Mouse (Mus musculus) gastrocnemius, postnatal 25 days (tissue): ENCODE results near the gene Hsd17b13. TPM values are rescaled to one million over a fixed set of nuclear protein-coding genes. Genes with fewer than 3 reads are reported as not detected.
"Not testable (repeated sequence)": the region's sequence is repeated elsewhere in the genome, so short reads cannot be mapped to it uniquely, and the experiment has no call there.

Experiments
- DNase-seq: peaks from one replicate; pipeline ENCODE4 v3.0.0; 2022
- total RNA-seq, 2 experiments: library from RNA; stranded (reverse); gene quantifications; 1 replicate in 1 of 2; 2 replicates in 1 of 2; pipeline ENCODE4 v1.2.3; 2021

Gene Hsd17b13
- total RNA-seq, 2 experiments from 2014 or later = not detected

DNA sequence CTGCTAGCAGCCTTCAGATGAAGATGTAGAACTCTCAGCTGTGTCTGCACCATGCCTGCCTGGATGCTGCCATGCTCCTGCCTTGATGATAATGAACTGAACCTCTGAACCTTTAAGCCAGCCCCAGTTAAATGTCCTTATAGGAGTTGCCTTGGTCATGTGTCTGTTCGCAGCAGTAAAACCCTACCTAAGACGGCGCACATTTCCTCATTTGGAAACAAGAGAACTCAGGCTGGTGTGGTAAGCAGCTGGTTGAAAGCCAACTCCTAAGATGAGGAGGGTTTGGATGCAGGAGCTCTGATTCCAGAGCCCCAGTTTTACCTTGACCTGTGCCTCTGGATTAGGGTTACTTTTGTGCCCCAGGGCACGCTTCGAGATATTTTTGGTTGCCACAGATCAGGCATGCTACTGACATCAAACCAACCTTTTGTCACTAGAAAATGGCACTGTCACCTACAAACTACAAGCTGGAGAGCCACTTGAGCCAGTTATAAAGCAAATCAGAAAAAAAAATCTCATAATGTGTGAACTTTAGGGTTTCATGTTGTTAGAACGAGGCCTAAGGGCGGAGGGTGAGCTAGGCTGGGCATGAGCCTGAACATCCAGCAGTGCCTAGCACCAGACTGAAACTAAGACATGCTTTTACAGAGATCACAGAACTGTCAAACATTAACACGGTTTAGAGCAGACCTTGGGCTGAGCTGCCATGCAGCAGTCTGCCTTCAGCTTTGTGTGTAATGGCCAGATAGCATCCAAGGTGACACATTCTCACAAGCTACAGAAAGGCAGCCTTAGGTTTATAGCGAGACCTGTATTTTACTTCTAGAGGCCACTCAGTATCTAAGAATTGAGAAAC is 3.7 kb upstream of the Hsd17b13 start:
- DNase-seq = no peak

GRCm38 (mm10) chr5:103977907-103978570 is 829 bp upstream of the Hsd17b13 start:
- no peak for DNase-seq

DNA sequence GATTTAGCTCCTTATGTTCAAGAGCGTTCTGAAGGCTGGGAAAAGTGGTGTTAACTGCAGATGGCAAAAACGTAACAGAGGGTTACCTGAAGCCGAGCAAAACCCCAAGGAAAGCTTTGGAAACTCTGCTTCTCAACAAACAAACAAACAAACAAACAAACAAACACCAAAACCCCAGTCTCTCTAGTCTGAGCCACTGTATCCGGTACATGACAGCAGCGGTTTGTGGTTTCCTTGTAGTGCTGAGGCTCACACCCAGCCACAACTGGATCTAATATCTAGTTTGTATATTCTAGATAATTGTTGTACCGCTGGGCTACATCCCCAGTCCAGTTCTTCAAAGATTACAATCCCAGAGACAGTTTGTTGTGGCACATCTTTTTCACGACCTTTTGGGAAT is 1.5 kb downstream of the Hsd17b13 start:
- DNase-seq = no peak

DNA sequence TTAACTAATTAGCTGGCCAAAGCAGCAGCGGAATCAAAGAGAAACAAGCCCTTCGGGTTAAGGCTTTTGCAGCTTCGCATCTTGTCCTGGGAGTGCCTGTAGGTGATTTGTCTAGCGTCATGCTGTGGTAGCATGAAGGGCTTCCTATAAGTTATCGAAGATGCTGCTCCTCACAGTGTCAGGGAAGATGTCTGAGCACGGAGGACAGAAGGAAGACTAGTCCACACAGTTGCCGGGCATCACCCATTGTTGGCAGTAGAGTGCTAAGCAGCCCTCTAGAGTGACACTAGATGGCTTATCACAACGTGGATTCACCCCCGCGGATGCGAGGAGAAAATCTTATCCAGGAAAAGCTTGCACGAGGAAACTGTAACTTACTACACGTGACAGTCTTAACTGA is 4.4 kb downstream of the Hsd17b13 start:
- DNase-seq = no peak

DNA sequence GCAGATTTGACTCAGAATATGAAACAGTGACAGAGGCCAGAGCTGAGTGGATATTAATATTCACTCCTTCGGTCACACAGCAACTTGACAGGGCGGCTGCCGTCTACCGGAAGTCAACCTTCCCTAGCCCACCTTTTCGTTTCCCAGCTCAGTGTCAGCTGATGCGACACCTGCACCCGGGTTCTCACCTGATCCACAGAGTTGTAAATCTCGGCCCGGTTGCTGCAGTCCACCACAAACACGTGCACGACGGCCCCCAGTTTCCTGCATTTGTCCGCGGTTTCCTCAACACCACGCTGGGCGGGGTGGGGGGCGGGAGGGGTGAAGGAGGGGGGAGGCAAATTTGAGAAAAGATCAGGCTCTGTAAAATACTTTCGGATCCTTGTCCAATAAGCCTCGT is 4.8 kb downstream of the Hsd17b13 start:
- no peak for DNase-seq

DNA sequence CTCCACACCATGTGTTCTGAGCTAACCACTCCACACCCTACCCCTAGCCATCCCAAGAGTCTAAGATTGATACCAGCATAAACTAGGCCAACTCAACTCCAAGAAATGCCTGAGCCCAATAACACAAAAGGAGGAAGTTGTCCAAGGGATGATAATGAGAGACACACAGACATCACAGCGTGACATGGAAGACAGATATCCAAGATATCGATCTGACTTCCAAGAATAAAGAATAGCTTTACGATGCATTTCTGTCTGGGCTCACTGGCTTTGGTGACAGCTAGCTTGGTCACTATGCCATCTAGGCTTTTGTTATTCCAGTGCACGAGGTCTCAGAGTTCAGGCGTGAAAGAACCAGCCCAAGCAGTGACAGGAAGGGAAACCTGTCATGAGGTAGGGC is 6.2 kb downstream of the Hsd17b13 start:
- no peak for DNase-seq

GRCm38 (mm10) chr5:103962935-103963429 is 14.2 kb downstream of the Hsd17b13 start:
- no peak for DNase-seq

DNA sequence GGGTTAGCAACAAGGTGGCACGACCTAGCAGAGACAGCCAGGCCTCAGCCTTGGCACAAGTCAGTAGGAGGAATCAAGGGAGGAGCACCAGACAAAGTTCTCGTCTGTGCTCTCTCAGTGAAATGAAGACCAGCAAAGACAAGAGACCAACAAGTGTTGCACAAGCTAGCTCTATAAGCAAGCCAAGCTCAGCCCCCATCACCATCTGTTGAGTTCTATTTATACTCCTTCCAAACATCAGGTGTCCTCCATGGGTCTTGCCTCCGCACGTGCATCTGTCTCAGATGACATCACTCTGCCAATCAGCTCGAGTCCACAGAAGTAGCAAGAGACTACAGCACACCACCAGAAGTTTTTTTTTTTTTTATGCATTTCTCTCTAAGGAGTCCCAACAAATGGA is 22.6 kb downstream of the Hsd17b13 start:
- DNase-seq = no peak

DNA sequence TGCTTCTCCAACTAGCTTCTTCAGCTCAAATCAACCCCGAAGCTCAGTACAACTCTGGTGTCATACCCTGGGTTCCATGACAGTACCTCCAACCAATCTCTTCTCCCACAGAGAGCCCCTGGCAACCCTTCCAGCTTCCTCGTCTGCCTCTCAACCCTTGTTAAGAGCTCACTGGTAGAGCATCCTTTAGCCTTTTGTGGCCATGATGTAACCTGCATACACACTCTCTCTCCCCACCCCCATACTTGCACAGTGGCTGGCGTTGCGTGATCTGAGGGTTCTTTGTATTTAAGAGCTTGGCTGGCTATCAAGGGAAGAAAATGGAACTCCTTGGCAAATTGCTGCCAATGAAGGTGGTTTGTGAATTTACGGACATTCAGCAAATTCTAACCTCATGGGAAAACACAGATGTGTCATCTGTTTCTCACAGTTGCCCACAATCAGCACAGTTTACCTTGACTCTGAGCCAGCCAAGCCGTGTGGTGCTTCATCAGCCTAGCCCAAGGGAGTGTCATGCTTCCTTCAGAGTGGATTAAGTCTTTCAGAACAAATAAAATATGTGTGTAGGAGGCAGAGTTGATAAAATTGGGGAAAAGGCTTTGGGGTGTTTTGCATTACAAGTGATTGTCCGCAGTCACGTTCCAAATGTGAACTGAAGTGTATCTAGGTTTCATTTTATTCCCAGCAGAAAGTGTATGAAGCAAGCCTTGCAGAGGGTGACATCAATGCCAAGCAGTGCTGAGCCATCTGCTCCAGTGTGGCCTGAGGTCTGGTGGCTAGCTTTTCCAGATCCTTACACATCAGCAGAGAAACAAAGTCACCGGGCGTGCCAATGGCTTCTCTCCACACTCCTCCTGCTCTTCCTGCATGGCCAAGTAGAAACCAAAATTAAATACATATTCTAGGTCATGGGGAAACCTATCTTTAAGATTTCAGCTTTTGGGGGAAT is 23.8 kb downstream of the Hsd17b13 start:
- DNase-seq = no peak

- not testable (repeated sequence) for DNase-seq
Observed at GRCm38 (mm10) chr5:103950138-103950537, 27.1 kb downstream of the Hsd17b13 start.

DNA sequence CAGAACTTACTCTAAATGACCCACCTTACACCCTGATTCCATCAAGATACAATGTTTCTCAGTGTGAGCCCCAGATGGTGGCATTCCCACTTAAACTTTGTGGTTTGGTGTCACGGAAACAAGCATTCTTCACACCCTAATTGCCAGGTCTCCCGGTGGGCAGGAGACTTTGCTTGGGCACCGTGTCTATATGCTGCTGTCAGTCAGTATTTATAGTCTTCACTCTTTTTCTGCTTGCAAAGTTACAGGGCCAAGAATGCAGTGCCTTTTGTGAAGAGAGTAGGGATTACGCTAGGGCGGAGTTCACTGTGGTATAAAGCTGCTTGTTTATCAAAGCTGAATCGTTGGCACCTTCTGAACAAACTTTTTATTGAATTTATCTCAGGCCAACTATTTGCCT is 34.0 kb downstream of the Hsd17b13 start:
- no peak for DNase-seq

GRCm38 (mm10) chr5:103939856-103940255 is 37.4 kb downstream of the Hsd17b13 start:
- DNase-seq = no peak

- no peak for DNase-seq
Observed at GRCm38 (mm10) chr5:103939350-103939652, 37.9 kb downstream of the Hsd17b13 start.

DNA sequence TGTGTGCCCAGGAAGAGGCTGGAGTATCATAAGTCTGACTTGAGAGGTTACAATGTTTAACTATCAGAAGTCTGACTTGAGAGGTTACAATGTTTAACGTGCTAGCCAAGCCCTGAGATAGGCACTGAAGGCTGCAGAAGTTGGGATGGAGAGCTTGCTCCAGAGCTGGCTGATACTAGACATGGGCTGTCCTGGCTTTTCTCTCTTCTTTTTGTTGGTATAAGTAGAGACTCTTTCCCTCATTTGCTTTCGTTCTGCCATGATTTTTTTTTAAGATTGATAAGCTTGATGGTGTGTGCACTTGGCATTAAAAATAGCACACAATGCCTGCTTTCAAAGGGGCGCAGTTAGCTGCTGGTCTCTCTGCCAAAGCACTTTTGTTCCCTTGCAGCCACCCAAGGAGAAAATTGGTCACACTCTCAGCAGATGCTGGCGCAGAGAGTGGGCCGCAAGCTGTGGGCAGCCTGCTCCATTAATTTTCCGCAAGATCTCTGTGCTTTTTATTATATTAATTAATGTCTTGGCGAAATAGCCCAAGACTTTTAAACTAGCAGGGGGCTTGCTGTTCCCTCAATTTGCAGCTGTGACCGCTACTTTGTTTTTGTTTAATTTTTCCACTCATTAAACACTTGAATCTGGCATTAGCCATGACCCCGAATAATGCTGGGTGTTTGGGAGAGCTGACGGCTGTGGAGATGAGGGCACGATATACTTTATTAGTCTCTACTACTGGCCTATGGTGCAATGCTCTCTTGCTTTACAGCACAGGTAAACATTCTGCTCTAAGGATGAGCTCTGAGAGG is 38.5 kb downstream of the Hsd17b13 start:
- no peak for DNase-seq

- no peak for DNase-seq
Observed at GRCm38 (mm10) chr5:103936906-103937589, 40.2 kb downstream of the Hsd17b13 start.

DNA sequence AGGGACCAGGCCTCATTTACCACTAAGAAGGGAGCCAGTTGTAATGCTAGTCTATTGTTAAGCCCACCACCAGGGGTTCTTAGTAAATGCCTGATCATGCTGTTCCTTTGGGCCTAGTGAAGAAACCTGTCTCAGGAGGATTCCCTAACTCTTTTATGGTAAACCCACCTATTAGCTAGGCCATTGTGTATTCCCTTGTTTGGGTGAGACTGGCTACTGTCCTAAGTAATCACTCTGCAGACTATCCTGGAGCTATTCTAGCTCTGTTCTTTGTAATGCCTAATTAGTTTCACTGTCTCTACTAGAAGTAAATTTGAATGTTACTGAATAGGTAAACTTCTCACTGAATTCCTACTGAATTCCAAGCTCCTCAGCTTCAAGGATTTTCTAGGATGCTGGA is 45.3 kb downstream of the Hsd17b13 start:
- DNase-seq = not testable (repeated sequence)

GRCm38 (mm10) chr5:103930511-103930910 is 46.7 kb downstream of the Hsd17b13 start:
- DNase-seq = no peak

DNA sequence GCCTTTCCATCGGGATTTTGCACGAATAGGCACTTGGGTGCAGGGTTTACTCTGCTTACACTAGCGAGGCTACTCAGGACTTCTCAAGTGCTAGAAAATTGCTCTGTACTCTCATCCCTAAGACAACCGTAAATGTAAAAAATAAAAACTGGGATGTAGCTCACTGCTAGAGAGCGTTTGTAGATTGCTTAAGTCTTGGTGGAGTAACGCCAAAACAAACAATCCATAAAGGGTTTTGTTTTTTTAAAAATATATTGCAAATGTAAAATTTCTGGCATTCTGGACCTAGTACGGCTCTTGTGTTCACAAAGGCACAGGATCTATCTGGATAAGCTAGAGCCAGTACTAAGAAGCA is 49.0 kb downstream of the Hsd17b13 start:
- DNase-seq = no peak

DNA sequence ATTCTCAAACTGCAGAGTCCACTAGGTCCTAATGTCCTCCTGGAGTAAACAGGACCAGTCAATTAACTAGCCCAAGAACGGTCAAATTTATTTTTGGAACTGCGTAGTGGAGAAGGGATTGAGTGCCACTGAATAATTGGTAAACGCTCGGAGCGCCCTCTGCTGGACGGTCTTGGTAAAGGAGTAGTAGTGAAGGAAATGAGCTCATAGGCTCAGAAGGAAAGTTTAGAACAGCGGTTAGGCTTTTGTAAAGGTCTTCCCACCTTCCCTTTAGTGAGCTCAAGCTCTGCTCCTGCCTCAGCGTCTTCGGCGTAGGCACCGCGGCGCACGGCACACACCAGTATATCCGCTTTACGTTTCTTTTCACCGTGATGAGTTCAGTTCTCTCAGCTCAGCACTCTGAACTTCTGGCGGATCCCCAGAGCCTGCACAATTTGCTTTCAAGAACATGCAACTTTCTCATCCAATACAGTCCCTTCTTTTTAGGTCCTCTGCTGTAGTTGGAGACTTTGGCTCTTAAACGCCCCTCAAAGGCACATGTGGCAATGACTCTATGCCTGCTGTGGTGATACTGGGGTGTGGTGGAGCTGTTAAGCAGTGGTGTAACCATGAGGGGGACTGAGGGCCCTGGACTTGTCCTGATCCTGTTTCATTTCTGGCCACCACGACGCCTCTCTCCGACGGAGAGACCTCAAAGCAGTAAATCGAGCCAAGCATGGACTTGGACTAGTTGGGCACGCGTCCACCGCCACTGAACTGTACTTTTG is 49.6 kb downstream of the Hsd17b13 start:
- DNase-seq = peak; percentile 77

DNA sequence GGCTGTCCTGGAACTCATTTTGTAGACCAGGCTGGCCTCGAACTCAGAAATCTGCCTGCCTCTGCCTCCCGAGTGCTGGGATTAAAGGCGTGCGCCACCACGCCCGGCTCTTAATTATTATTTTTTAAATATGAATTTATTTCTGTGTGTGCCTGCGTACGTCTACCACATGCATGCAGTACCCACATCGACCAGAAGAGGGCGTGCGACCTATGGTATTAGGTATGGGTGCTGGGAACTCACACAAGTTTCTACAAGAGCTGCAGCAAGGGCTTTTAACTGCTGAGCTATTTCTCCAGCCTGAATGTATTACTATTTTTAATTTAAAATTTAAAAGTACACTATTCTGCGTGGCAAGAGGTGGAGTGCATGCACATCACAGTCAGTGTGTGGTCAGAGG is 50.8 kb downstream of the Hsd17b13 start:
- no peak for DNase-seq
